Mouse (Mus musculus) embryonic facial prominence, embryonic 12.5 days (tissue): ENCODE data around the gene Snrnp40. TPM values are rescaled to one million over a fixed set of nuclear protein-coding genes. Genes with fewer than 3 reads are reported as not detected.

Experiments
- ATAC-seq: fragments of 200-750 bp; cut with Nextera tagmentation; 2 replicates; pipeline ENCODE4 v1.8.0; 2017; ENCODE audit not compliant: insufficient number of reproducible peaks, insufficient read depth, low FRiP score, low TSS enrichment
- H3K27ac ChIP-seq: fragments of 300-500 bp; sonication (generic); 2 replicates; pipeline ENCODE4 v1.5.1; 2016; ENCODE audit warnings: mild to moderate bottlenecking
- H3K27me3 ChIP-seq: fragments of 300-500 bp; sonication (generic); 2 replicates; pipeline ENCODE4 v1.6.1; 2016; ENCODE audit warnings: mild to moderate bottlenecking, moderate library complexity
- H3K36me3 ChIP-seq: fragments of 300-500 bp; sonication (generic); 2 replicates; pipeline ENCODE4 v1.6.1; 2016; ENCODE audit warnings: mild to moderate bottlenecking
- H3K4me1 ChIP-seq: fragments of 300-500 bp; sonication (generic); 2 replicates; pipeline ENCODE4 v1.6.1; 2016
- H3K4me2 ChIP-seq: fragments of 300-500 bp; sonication (generic); replicated peaks from 2 replicates; pipeline ENCODE4 v1.6.1; 2016; ENCODE audit warnings: mild to moderate bottlenecking, moderate library complexity
- H3K4me3 ChIP-seq: fragments of 300-500 bp; sonication (generic); 2 replicates; pipeline ENCODE4 v1.5.1; 2016; ENCODE audit warnings: mild to moderate bottlenecking
- H3K9ac ChIP-seq: fragments of 300-500 bp; sonication (generic); 2 replicates; pipeline ENCODE4 v1.6.1; 2016; ENCODE audit warnings: mild to moderate bottlenecking, moderate library complexity
- H3K9me3 ChIP-seq: fragments of 300-500 bp; sonication (generic); 2 replicates; pipeline ENCODE4 v1.6.1; 2016; ENCODE audit warnings: mild to moderate bottlenecking, moderate library complexity
- WGBS: fragments of 180-500 bp; shearing (Covaris S2); methylation state at CpG from one replicate; pipeline ENCODE4 v1.1.7; 2016; 5-methylcytosine and 5-hydroxymethylcytosine counted together
- polyA plus RNA-seq: library from polyadenylated mRNA; unstranded; fragments of >200 nt; fragmentation: Nextera tagmentation; extraction: Ambion mirVana; gene quantifications from 2 replicates; pipeline ENCODE4 v1.2.1, GENCODE M21; 2016

Gene Snrnp40
- polyA plus RNA-seq, 1 experiment from 2014 or later = 188 TPM

DNA sequence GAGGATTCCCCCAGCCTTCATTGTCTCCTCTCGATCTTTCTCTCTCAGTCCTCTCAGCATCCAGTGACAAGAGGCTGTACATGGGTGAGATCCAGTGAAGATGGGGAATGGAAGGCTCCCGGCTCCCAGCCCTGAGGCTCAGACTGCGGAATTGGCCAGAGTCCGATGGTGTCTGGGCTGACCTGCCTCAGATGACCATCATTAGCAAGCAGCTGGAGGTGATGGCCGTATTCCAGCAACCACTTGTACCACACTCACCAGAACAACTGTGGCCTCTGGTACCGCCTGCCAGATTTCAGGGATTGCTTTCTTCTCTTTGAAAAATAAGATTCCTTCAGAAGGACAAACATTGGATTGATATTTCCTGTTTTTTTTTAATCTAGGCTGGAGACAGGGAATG is 29.6 kb downstream of the Snrnp40 start:
- H3K36me3 ChIP-seq = peaks cover 54% of the 10 kb centered on the region
- H3K9me3 ChIP-seq = no peaks in the 10 kb centered on the region
- no peak for ATAC-seq
- no peaks in the 10 kb centered on the region for H3K4me1 ChIP-seq
- H3K27ac ChIP-seq = no peak overlapping the region
- no peak overlapping the region for H3K4me2 ChIP-seq
- H3K27me3 ChIP-seq = no peaks in the 10 kb centered on the region
- no peak overlapping the region for H3K4me3 ChIP-seq
- no peak overlapping the region for H3K9ac ChIP-seq
- WGBS = 77% methylated on average over 6 of the region's 6 CpGs

DNA sequence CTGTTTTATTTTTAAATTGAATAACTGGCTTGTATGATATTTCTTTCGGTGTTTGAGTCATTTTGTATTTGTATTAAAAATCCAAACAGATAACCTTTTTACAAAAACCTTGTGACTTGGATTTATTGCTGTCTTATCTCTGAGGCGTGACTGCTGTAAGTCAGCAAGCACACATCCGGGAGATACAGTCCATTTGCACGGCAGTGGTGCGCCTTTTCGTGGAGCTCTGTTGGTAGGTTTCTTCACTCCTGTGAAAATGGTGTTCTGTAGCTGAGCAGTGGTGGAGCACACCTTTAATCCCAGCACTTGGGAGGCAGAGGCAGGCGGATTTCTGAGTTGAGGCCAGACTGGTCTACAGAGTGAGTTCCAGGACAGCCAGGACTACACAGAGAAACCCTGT is 30.0 kb downstream of the Snrnp40 start:
- no peak for ATAC-seq

DNA sequence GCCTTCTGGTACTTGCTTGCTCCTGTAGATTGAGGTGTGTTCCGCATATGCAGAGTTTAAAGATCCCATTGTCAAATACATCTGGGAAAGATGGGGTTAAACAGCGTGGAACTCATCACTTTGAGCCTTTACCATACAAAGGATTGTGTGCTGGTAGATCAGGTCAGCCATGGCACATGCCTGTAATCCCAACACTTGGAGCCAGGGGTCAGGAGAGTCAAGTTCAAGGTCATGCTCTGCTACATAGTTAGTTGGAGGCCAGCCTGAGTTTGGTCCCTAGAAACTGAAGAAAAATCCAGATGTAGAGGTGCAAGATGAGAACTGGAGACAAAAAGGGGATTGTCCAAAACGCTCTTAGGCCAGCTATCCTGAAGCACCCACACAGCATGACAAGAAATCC is 31.3 kb downstream of the Snrnp40 start:
- Histone ChIP-seq H3K4me3 (no peak overlapping the region), H3K27ac (no peak overlapping the region), H3K4me1 (no peaks in the 10 kb centered on the region), H3K9me3 (no peaks in the 10 kb centered on the region), H3K27me3 (no peaks in the 10 kb centered on the region), H3K9ac (no peak overlapping the region), H3K36me3 (peaks cover 40% of the 10 kb centered on the region), H3K4me2 (no peak overlapping the region)
- WGBS = 60% methylated on average over 3 of the region's 3 CpGs
- ATAC-seq = no peak

More for the DNA sequence above, 30.0 kb downstream of the Snrnp40 start:
- peaks cover 50% of the 10 kb centered on the region for H3K36me3 ChIP-seq
- no peaks in the 10 kb centered on the region for H3K4me1 ChIP-seq
- no peak overlapping the region for H3K9ac ChIP-seq
- H3K9me3 ChIP-seq = no peaks in the 10 kb centered on the region
- no peak overlapping the region for H3K27ac ChIP-seq
- no peak overlapping the region for H3K4me2 ChIP-seq
- no peaks in the 10 kb centered on the region for H3K27me3 ChIP-seq
- H3K4me3 ChIP-seq = no peak overlapping the region
- WGBS = 90% methylated on average over 7 of the region's 7 CpGs

Other genes with a start within 250 kb of the Snrnp40 start
- 0.27 and 0.32 TPM in 2 replicates for gene Hcrtr1, start 220.8 kb upstream of the Snrnp40 start, polyA plus RNA-seq
- gene Tinagl1, start 185.0 kb upstream of the Snrnp40 start, polyA plus RNA-seq = 11.8 and 12.9 TPM in 2 replicates
- gene Gm853, start 137.7 kb upstream of the Snrnp40 start, polyA plus RNA-seq = not detected in 2 replicates
- 154 and 159 TPM in 2 replicates for gene Serinc2, start 80.9 kb upstream of the Snrnp40 start, polyA plus RNA-seq
- gene Fabp3, start 51.5 kb upstream of the Snrnp40 start, polyA plus RNA-seq = 14.6 and 14.9 TPM in 2 replicates
- not detected in 2 replicates for gene Gm10570, start 51.5 kb upstream of the Snrnp40 start, polyA plus RNA-seq
- gene Zcchc17, start 189 bp upstream of the Snrnp40 start, polyA plus RNA-seq = 74.1 and 79.6 TPM in 2 replicates
- gene Nkain1, start 214.0 kb downstream of the Snrnp40 start, polyA plus RNA-seq = 4.4 and 5.8 TPM in 2 replicates